Mouse (Mus musculus): ENCODE data around the gene Osbpl7.

DNA sequence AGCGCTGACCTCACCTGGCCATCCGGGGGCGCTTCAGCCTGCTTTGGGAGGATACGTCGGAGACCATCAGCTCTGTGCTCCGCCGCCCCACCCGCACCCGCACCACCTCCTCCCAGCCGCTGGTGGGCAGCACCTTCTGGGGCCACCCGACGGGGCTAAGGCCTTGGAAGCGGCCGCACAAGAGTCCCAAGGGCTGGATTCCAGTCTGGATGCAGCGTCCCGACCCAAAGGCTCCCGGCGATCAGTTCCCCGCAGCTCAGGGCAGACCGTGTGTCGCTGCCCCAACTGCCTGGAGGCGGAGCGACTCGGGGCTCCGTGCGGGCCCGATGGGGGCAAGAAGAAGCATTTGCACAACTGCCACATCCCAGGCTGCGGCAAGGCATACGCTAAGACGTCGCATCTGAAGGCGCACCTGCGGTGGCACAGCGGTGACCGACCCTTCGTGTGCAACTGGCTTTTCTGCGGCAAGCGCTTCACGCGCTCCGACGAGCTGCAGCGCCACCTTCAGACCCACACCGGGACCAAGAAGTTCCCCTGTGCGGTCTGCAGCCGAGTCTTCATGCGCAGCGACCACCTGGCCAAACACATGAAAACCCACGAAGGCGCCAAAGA is 28.4 kb upstream of the Osbpl7 start:
- no peak for TF ChIP-seq POLR2A (IDR thresholded peaks at IDR 0.05; ENCODE audit: insufficient read length, low read depth)
- peak in 1 of 3 experiments; percentile 5 for TF ChIP-seq MYOD1 (IDR thresholded peaks at IDR 0.05; ENCODE audit: control insufficient read depth in 1 of 3, insufficient read length in 2 of 3, low read depth in 2 of 3)
- no peak for TF ChIP-seq E2F4 (IDR thresholded peaks at IDR 0.05; ENCODE audit: insufficient read depth)
- TF ChIP-seq MAX (IDR thresholded peaks at IDR 0.05; ENCODE audit: low read depth), result no peak
- TF ChIP-seq USF1 (IDR thresholded peaks at IDR 0.05; ENCODE audit: low read depth), result no peak
- TF ChIP-seq TCF12 (IDR thresholded peaks at IDR 0.05; ENCODE audit: insufficient read depth, poor library complexity, severe bottlenecking), result no peak
- no peak for TF ChIP-seq SRF (IDR thresholded peaks at IDR 0.05; ENCODE audit: control insufficient read depth, insufficient read length, low read depth)
- no peak for TF ChIP-seq POLR2AphosphoS2 (IDR thresholded peaks at IDR 0.05; ENCODE audit: insufficient read length, low read depth)
- TF ChIP-seq CEBPB (IDR thresholded peaks at IDR 0.05; ENCODE audit: insufficient read depth, poor library complexity, severe bottlenecking), result no peak
- no peak for TF ChIP-seq REST (IDR thresholded peaks at IDR 0.05; ENCODE audit: insufficient read depth, insufficient read length)

Data from myocyte (in vitro differentiated cells).